Mouse (Mus musculus) cerebellum, adult 9-10 months (tissue): ENCODE measurements at regions not wholly inside any gene's neighbourhood (a gene's known extent, or its start where the extent isn't known, plus 50 kb on each side); places are given as distances from the start of the nearest gene placed in this dataset.
A peak's percentile ranks its signal among the peaks of the same experiment; 100 is the strongest.

Experiments used
- DNase-seq: peaks from one replicate; pipeline ENCODE4 v3.0.0; 2022

DNA sequence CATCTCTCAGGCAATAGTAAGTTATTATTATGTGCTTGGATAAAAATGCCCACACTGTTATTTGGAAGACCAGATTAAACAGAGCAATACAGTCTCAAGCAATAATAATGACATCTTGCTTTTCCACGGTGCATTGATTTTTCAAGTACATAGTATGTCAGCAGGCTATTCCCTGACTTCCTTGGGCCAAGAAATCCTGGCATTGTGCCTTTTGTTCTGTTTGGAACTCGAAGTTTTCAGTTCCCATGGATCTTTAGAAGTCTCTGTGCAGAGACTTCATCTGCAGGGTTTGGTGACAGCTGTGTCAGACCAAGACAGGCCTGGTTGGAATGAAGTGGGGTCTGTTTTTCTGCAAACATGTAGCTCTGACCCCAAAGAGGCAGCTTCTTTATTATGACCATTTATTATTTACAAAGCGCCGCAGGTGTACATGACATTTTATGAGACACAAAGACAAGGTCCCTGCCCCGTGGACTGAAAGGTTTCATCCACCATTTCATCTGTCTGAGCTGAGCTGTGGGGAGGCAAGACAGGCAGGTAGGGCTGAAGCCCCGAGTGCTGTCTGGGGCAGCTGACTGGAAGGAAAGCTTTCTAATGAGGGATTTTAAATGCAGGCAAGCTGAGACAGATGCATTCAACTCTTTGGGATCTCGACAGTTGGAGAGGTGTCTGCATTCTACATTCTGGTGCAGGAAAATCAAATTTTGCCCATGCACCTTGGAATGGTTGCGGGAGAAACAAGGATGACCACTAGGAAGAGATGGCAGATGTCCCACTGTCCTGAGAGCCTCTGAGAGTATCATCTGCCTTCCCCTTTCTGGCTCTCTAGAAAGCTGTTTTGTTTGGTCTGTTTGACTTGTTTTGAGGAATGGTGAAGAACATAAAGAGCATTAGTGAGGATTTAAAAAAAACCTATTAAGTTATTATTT is 57.4 kb upstream of the Syt6 start:
- DNase-seq = peak; percentile 80

DNA sequence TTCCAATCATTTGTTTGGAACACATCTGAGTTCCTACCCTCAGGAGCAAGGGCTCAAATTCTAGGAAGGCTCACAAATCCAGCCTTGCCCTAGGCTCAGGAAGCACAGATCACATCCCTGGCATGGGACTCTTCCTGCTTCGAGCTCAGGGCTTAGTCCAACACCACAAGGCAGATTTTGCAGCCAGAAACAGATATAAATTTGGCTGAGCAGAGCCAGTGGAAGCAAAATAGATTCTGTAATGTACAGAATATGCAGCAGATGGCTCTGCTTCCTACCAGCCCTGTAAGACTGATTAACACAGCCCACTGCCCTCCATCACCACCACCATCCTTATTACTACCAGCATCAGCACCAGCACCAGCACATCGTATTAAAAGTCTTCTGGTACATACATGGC is 56.4 kb upstream of the Syt6 start:
- DNase-seq = peak; percentile 82
